Mouse (Mus musculus): ENCODE data around the gene Fndc8. TPM values are rescaled to one million over a fixed set of nuclear protein-coding genes. Genes with fewer than 3 reads are reported as not detected.

Gene Fndc8
- total RNA-seq, 2 experiments from 2014 or later, result not detected

GRCm38 (mm10) chr11:82866850-82867564, 24.9 kb upstream of the Fndc8 start:
- intact Hi-C loops (cut with DNase I), result no loop called here
- no peak for DNase-seq

DNA sequence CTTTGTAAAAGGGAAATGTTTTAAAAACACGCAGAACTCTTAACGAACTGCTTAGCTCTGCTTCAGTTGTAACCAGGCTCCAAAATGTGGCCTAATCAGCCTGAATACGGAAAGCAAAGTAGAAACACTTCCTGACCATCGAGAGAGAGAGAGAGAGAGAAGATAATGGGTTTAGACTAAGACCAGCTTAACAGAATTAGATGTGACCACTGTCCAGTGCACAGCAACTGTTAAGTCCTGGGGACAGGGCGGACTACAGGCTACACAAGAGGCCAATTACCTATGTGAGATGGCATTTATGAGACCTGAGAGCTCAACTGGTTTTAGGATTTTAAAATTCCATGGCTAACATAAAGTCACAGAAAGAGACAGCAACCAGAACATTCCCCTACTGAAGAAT, 24.0 kb upstream of the Fndc8 start:
- DNase-seq, result no peak
- intact Hi-C loops (cut with DNase I), result no loop called here

DNA sequence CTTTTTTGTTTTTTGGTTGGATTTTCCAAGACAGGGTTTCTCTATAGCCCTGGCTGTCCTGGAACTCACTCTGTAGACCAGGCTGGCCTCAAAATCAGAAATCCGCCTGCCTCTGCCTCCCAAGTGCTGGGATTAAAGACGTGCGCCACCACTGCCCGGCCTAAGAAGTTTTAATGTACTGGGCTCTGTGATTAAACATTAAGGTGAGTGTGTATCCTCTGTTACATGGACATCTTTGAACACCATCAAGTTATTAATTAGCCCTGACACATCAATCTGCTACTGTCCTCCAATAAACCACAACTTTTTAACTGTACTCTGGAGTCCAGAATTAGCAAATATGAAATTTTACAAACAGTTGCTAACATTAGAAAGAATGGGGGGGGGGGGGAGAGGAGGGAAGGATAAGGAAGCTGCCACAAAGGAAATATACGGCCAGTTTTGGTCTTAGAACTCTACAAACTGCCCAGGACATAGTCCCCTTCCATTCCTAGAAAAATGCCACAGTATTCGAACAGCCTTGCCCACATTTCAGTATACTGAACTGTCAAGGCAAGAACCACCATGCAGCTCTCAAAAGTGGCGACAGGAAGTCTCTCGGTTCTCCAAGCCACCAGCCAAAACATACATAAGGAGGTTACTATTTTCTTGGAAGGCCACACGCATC, 22.3 kb upstream of the Fndc8 start:
- no peak for DNase-seq
- intact Hi-C loops (cut with DNase I), result loop anchor here (1.0 to 5.0 kb wide), 3 partner anchors 50 to 122 kb away; partner anchors contain the start of genes Cct6b and Zfp830

GRCm38 (mm10) chr11:82870173-82871030, 21.5 kb upstream of the Fndc8 start:
- intact Hi-C loops (cut with DNase I), result loop anchor here (1.0 to 5.0 kb wide), 3 partner anchors 51 to 123 kb away; partner anchors contain the start of genes Cct6b and Zfp830
- DNase-seq, result peak; percentile 56 to 61

- peak; percentile 98 for DNase-seq
- intact Hi-C loops (cut with DNase I), result loop anchor here (5.0 kb wide), 2 partner anchors 109 to 124 kb away; partner anchors contain the start of genes Cct6b and Zfp830
Observed at GRCm38 (mm10) chr11:82871031-82871446, 20.9 kb upstream of the Fndc8 start, which contains the start of gene Rffl. Rffl (minus strand) TSS chr11:82871210.

GRCm38 (mm10) chr11:82874924-82875323, 17.0 kb upstream of the Fndc8 start:
- no peak for DNase-seq
- intact Hi-C loops (cut with DNase I), result loop anchor here (5.0 kb wide), 2 partner anchors 113 to 128 kb away; partner anchors contain the start of genes Cct6b and Zfp830

- intact Hi-C loops (cut with DNase I), result no loop called here
- DNase-seq, result no peak
Observed at GRCm38 (mm10) chr11:82875631-82876030, 16.3 kb upstream of the Fndc8 start.

GRCm38 (mm10) chr11:82877726-82878344, 14.1 kb upstream of the Fndc8 start:
- DNase-seq, result no peak
- intact Hi-C loops (cut with DNase I), result no loop called here

- DNase-seq, result no peak
- intact Hi-C loops (cut with DNase I), result no loop called here
Observed at GRCm38 (mm10) chr11:82883180-82883579, 8.7 kb upstream of the Fndc8 start.

DNA sequence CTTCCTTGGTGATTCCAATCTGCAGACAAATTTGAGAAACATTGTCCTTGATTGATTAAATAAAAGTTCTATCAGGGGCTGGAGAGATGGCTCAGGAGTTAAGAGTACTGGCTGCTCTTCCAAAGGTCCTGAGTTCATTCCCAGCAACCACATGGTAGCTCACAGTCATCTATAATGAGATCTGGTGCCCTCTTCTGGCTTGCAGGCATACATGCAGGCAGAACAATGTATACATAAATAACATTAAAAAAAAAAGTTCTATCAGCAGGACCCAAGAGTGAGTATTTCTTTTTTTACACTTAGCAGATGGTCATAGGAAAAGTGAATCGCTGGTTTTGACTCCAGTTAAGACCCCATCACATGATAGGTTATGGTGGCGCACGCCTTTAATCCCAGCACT, 5.4 kb upstream of the Fndc8 start:
- DNase-seq, result no peak
- intact Hi-C loops (cut with DNase I), result no loop called here

DNA sequence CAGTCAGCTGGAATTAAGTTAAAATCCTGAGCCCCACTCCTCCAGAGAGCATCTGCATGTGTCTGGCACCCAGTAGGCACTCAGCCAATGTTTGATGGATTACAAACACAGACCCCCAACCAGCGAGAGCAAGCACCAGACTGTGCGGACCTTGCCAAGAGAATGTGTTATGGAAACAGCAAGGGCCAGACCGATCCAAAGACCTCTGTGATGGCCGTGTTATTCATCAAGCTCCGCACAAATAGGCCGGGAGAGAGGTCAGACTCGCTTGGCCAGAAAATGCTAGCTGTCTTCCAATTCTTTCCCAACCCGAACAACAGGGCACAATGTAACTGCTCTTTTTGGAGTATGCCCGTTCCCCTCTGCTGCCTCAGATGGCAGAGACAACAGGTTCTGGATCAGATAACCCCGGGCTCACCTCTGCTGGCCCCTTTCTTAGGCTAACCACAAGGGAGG, 3.4 kb upstream of the Fndc8 start:
- intact Hi-C loops (cut with DNase I), result no loop called here
- no peak for DNase-seq

DNA sequence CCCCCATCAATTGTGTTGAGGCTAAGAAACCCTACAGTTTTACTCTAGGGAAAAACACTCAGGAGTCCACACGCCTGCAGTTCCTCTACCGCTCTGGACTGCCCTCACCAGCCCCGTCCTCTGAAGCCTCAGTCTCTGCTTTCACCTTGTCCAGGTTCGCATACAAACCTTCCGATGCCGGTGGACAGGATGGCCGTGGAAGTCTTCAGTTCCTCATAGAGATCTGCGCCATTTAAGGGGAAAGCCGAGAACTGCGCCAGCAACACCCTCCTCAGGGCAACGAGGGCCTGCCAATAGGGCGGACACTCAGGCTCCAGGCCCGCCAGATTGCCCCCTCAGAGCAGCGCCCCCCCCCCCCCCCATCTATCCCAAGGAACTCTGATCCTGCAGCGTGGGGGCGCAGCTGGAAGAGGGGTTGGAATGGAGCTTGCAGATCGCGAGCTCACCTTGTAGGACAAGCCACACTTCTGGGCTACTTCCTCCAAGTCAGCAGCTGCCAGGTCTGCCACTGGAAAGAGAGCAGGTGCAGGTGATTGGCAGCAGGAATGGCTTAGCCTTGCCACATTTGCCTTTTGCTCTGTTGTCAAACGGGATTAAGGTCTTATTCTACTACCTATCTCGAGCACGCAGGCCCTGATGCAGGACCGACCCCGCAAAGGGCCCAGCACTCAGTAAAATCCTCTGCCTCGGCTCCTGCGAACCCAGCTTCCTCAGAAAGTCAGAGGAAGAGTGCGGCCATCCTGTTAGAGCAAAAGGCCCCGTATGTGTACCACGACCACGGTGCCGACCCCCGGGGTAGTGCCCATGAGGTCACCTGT, 2.2 kb upstream of the Fndc8 start:
- peak; percentile 7 to 20 for DNase-seq

DNA sequence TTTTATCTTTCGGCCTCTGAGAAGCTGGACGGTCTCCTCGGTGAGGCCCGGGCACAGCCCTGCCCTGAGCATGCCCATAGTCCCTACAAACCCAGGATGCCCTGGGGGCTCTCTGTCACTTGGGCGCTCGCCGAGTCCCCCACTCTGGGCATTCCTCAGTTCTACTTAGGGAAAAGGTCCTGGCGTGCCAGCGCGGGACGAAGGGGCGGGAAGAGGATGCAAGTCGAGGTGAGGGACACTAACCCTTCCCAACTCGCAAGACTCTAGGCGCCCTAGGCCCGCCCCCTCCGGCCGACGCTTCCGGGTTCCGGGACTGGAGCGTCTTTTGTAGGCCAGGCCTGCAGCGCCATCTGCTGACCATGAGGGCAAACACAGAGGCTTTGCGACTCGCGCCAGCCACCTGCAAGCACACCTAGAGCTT, 1.6 kb upstream of the Fndc8 start, which contains the start of gene Rad51d:
Gene Rad51d (minus strand): TSS at position 273 of the 421 bp plus-strand sequence.
- DNase-seq, result peak; percentile 95 to 97
- intact Hi-C loops (cut with DNase I), result loop anchor here (1.0 to 5.0 kb wide), 4 partner anchors 128 to 655 kb away; partner anchors contain the start of genes Cct6b and Zfp830

More for the DNA sequence above, 2.2 kb upstream of the Fndc8 start:
- intact Hi-C loops (cut with DNase I), result loop anchor here (1.0 to 5.0 kb wide), 4 partner anchors 127 to 654 kb away; partner anchors contain the start of genes Cct6b and Zfp830

- no peak for DNase-seq
- intact Hi-C loops (cut with DNase I), result no loop called here
Observed at GRCm38 (mm10) chr11:82897478-82897877, 5.6 kb downstream of the Fndc8 start.

DNA sequence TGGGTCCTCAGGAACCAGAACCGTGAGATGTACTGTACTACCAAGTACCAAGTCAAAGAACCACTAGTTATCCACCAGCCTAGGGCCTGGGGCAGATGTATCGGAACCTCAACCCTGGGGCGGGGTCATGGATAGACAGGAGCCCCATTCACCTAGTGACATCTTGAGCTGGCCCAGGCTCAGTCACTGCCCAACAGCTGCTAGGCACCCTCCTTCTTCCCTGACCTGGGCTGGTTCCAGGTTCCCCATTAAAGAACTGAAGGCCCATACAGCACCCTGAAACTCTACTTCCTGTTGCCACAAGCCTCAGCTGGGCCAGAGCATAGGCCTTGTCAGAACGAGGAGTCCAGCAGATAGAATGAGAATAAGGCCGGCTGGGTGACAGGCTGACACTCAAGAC, 7.8 kb downstream of the Fndc8 start:
- intact Hi-C loops (cut with DNase I), result no loop called here

GRCm38 (mm10) chr11:82901606-82902310, 9.8 kb downstream of the Fndc8 start:
- intact Hi-C loops (cut with DNase I), result no loop called here
- DNase-seq, result no peak

More for the DNA sequence above, 7.8 kb downstream of the Fndc8 start:
- DNase-seq, result no peak

- intact Hi-C loops (cut with DNase I), result no loop called here
- DNase-seq, result no peak
Observed at GRCm38 (mm10) chr11:82904952-82905351, 13.0 kb downstream of the Fndc8 start.

GRCm38 (mm10) chr11:82905816-82906215, 13.9 kb downstream of the Fndc8 start:
- DNase-seq, result no peak
- intact Hi-C loops (cut with DNase I), result no loop called here

All from heart, postnatal 14 days (tissue).